Mouse (Mus musculus) lung, embryonic 15.5 days (tissue): ENCODE measurements at regions not wholly inside any gene's neighbourhood (a gene's known extent, or its start where the extent isn't known, plus 50 kb on each side); places are given as distances from the start of the nearest gene placed in this dataset.

Source experiments
- ATAC-seq: fragments of 200-750 bp; cut with Nextera tagmentation; 2 replicates; pipeline ENCODE4 v1.8.0; 2017; ENCODE audit warnings: moderate number of reproducible peaks, borderline replicate concordance; ENCODE audit not compliant: low FRiP score, low TSS enrichment; ENCODE audit errors: extremely low read depth
- H3K27ac ChIP-seq: fragments of 300-500 bp; sonication (generic); 2 replicates; pipeline ENCODE4 v1.5.1; 2015; ENCODE audit warnings: moderate library complexity, mild to moderate bottlenecking, inconsistent platforms
- H3K27me3 ChIP-seq: fragments of 300-500 bp; sonication (generic); 2 replicates; pipeline ENCODE4 v1.6.1; 2015; ENCODE audit warnings: inconsistent platforms
- H3K36me3 ChIP-seq: fragments of 300-500 bp; sonication (generic); 2 replicates; pipeline ENCODE4 v1.6.1; 2015; ENCODE audit warnings: inconsistent platforms
- H3K4me1 ChIP-seq: fragments of 300-500 bp; sonication (generic); 2 replicates; pipeline ENCODE4 v1.6.1; 2015; ENCODE audit warnings: inconsistent platforms
- H3K4me2 ChIP-seq: fragments of 300-500 bp; sonication (generic); 2 replicates; pipeline ENCODE4 v1.6.1; 2015; ENCODE audit warnings: inconsistent platforms, mild to moderate bottlenecking, moderate library complexity
- H3K4me3 ChIP-seq: fragments of 300-500 bp; sonication (generic); 2 replicates; pipeline ENCODE4 v1.5.1; 2015; ENCODE audit warnings: mild to moderate bottlenecking, inconsistent platforms
- H3K9ac ChIP-seq: fragments of 300-500 bp; sonication (generic); 2 replicates; pipeline ENCODE4 v1.6.1; 2015; ENCODE audit warnings: inconsistent platforms
- H3K9me3 ChIP-seq: fragments of 300-500 bp; sonication (generic); 2 replicates; pipeline ENCODE4 v1.6.1; 2016; ENCODE audit warnings: inconsistent platforms
- WGBS: fragments of 180-500 bp; shearing (Covaris S2); methylation state at CpG from one replicate; pipeline ENCODE4 v1.1.7; 2015; 5-methylcytosine and 5-hydroxymethylcytosine counted together

- Histone ChIP-seq H3K9ac (no peak overlapping the region), H3K27ac (no peak overlapping the region), H3K4me1 (peaks cover 17% of the 10 kb centered on the region), H3K27me3 (no peaks in the 10 kb centered on the region), H3K4me2 (peak overlapping the region; percentile 33), H3K9me3 (no peaks in the 10 kb centered on the region), H3K36me3 (no peaks in the 10 kb centered on the region), H3K4me3 (no peak overlapping the region)
- ATAC-seq, result peak; percentile 66; the same call in 1 of the 2 replicates
- WGBS, result 13% methylated on average over 24 of the region's 24 CpGs
Observed at GRCm38 (mm10) chr11:35011521-35012476, 109.2 kb upstream of the Slit3 start.

- Histone ChIP-seq H3K9me3 (no peaks in the 10 kb centered on the region), H3K4me2 (peak overlapping the region; percentile 50), H3K9ac (peak overlapping the region; percentile 17; the same call in 1 of the 2 replicates)
Observed at GRCm38 (mm10) chr11:35006773-35007567, 114.1 kb upstream of the Slit3 start.

GRCm38 (mm10) chr11:35005143-35005542 lies 115.9 kb upstream of the Slit3 start:
- WGBS, result 83% methylated on average over 3 of the region's 3 CpGs
- H3K4me3 ChIP-seq, result no peak overlapping the region
- H3K9ac ChIP-seq, result no peak overlapping the region
- no peaks in the 10 kb centered on the region for H3K27me3 ChIP-seq
- H3K4me1 ChIP-seq, result peaks cover 21% of the 10 kb centered on the region
- H3K36me3 ChIP-seq, result no peaks in the 10 kb centered on the region
- no peak for ATAC-seq
- no peaks in the 10 kb centered on the region for H3K9me3 ChIP-seq
- no peak overlapping the region for H3K4me2 ChIP-seq
- H3K27ac ChIP-seq, result no peak overlapping the region

More at GRCm38 (mm10) chr11:35006773-35007567, 114.1 kb upstream of the Slit3 start:
- H3K27ac ChIP-seq, result peak overlapping the region; percentile 46; the same call in 1 of the 2 replicates
- H3K4me1 ChIP-seq, result peaks cover 28% of the 10 kb centered on the region
- H3K4me3 ChIP-seq, result no peak overlapping the region
- no peaks in the 10 kb centered on the region for H3K27me3 ChIP-seq
- no peaks in the 10 kb centered on the region for H3K36me3 ChIP-seq
- no peak for ATAC-seq
- WGBS, result 29% methylated on average over 20 of the region's 20 CpGs

GRCm38 (mm10) chr11:35004431-35004830 lies 116.6 kb upstream of the Slit3 start:
- Histone ChIP-seq H3K9ac (no peak overlapping the region), H3K27ac (no peak overlapping the region), H3K36me3 (no peaks in the 10 kb centered on the region), H3K27me3 (no peaks in the 10 kb centered on the region), H3K9me3 (no peaks in the 10 kb centered on the region), H3K4me2 (no peak overlapping the region), H3K4me3 (no peak overlapping the region), H3K4me1 (peaks cover 21% of the 10 kb centered on the region)
- ATAC-seq, result peak; percentile 5; the same call in 1 of the 2 replicates
- WGBS, result 10% methylated on average over 1 of the region's 1 CpGs

GRCm38 (mm10) chr11:35003956-35004355 lies 117.1 kb upstream of the Slit3 start:
- Histone ChIP-seq H3K9me3 (no peaks in the 10 kb centered on the region), H3K4me1 (peaks cover 21% of the 10 kb centered on the region), H3K4me2 (no peak overlapping the region), H3K9ac (no peak overlapping the region), H3K4me3 (no peak overlapping the region), H3K27me3 (no peaks in the 10 kb centered on the region), H3K27ac (no peak overlapping the region), H3K36me3 (no peaks in the 10 kb centered on the region)
- no peak; the same call in 1 of the 2 replicates for ATAC-seq
- WGBS, result 18% methylated on average over 3 of the region's 3 CpGs

GRCm38 (mm10) chr11:34997906-34998305 lies 123.1 kb upstream of the Slit3 start:
- H3K27me3 ChIP-seq, result no peaks in the 10 kb centered on the region
- no peak overlapping the region for H3K27ac ChIP-seq
- H3K36me3 ChIP-seq, result no peaks in the 10 kb centered on the region
- WGBS, result 85% methylated on average over 2 of the region's 2 CpGs
- no peak for ATAC-seq
- H3K4me1 ChIP-seq, result no peaks in the 10 kb centered on the region
- no peaks in the 10 kb centered on the region for H3K9me3 ChIP-seq
- no peak overlapping the region for H3K4me2 ChIP-seq
- H3K4me3 ChIP-seq, result no peak overlapping the region
- no peak overlapping the region for H3K9ac ChIP-seq

GRCm38 (mm10) chr11:34995515-34995914 lies 125.5 kb upstream of the Slit3 start:
- H3K27me3 ChIP-seq, result no peaks in the 10 kb centered on the region
- 70% methylated on average over 4 of the region's 4 CpGs for WGBS
- H3K9ac ChIP-seq, result no peak overlapping the region
- no peak for ATAC-seq
- H3K9me3 ChIP-seq, result no peaks in the 10 kb centered on the region
- no peak overlapping the region for H3K4me2 ChIP-seq
- no peak overlapping the region for H3K27ac ChIP-seq
- no peak overlapping the region for H3K4me3 ChIP-seq
- no peaks in the 10 kb centered on the region for H3K4me1 ChIP-seq
- no peaks in the 10 kb centered on the region for H3K36me3 ChIP-seq

GRCm38 (mm10) chr11:34982775-34983457 lies 138.1 kb upstream of the Slit3 start:
- ATAC-seq, result peak; percentile 95
- no peaks in the 10 kb centered on the region for H3K9me3 ChIP-seq
- H3K9ac ChIP-seq, result no peak overlapping the region
- H3K27ac ChIP-seq, result peak overlapping the region; percentile 84
- no peaks in the 10 kb centered on the region for H3K36me3 ChIP-seq
- no peaks in the 10 kb centered on the region for H3K27me3 ChIP-seq
- H3K4me1 ChIP-seq, result peaks cover 23% of the 10 kb centered on the region
- H3K4me2 ChIP-seq, result peak overlapping the region; percentile 25; the same call in 1 of the 2 replicates
- 31% methylated on average over 5 of the region's 5 CpGs for WGBS
- H3K4me3 ChIP-seq, result no peak overlapping the region

- peak overlapping the region; percentile 21; the same call in 1 of the 2 replicates for H3K27ac ChIP-seq
- no peaks in the 10 kb centered on the region for H3K27me3 ChIP-seq
- ATAC-seq, result no peak
- H3K4me2 ChIP-seq, result no peak overlapping the region
- no peak overlapping the region for H3K9ac ChIP-seq
- 85% methylated on average over 1 of the region's 1 CpGs for WGBS
- no peak overlapping the region for H3K4me3 ChIP-seq
- no peaks in the 10 kb centered on the region for H3K36me3 ChIP-seq
- peaks cover 29% of the 10 kb centered on the region for H3K4me1 ChIP-seq
- H3K9me3 ChIP-seq, result no peaks in the 10 kb centered on the region
Observed at GRCm38 (mm10) chr11:34980210-34980609, 140.8 kb upstream of the Slit3 start.

GRCm38 (mm10) chr11:34977861-34978260 lies 143.2 kb upstream of the Slit3 start:
- H3K36me3 ChIP-seq, result no peaks in the 10 kb centered on the region
- H3K9ac ChIP-seq, result no peak overlapping the region
- H3K4me3 ChIP-seq, result no peak overlapping the region
- H3K9me3 ChIP-seq, result no peaks in the 10 kb centered on the region
- no peak overlapping the region for H3K4me2 ChIP-seq
- no peak overlapping the region for H3K27ac ChIP-seq
- H3K27me3 ChIP-seq, result no peaks in the 10 kb centered on the region
- ATAC-seq, result no peak
- H3K4me1 ChIP-seq, result peaks cover 41% of the 10 kb centered on the region
- 67% methylated on average over 7 of the region's 7 CpGs for WGBS

- no peaks in the 10 kb centered on the region for H3K9me3 ChIP-seq
- no peak overlapping the region for H3K4me2 ChIP-seq
- no peaks in the 10 kb centered on the region for H3K36me3 ChIP-seq
- no peak overlapping the region for H3K27ac ChIP-seq
- no peak for ATAC-seq
- no peak overlapping the region for H3K9ac ChIP-seq
- H3K4me1 ChIP-seq, result peaks cover 35% of the 10 kb centered on the region
- no peaks in the 10 kb centered on the region for H3K27me3 ChIP-seq
- no peak overlapping the region for H3K4me3 ChIP-seq
- 35% methylated on average over 8 of the region's 8 CpGs for WGBS
Observed at GRCm38 (mm10) chr11:34975771-34976302, 142.4 kb upstream of the Spdl1 start.
